Mouse (Mus musculus) forebrain, embryonic 11.5 days (tissue): ENCODE measurements around the gene Msh5. TPM values are rescaled to one million over a fixed set of nuclear protein-coding genes. Genes with fewer than 3 reads are reported as not detected.

Source experiments
- ATAC-seq: fragments of 200-750 bp; cut with Nextera tagmentation; replicated peaks from 2 replicates; pipeline ENCODE4 v1.8.0; 2017; ENCODE audit warnings: moderate TSS enrichment; ENCODE audit not compliant: low FRiP score
- DNase-seq: peaks from one replicate; pipeline ENCODE4 v3.0.0-alpha.2; 2017; ENCODE audit warnings: low spot score
- H3K27ac ChIP-seq: fragments of 300-500 bp; sonication (generic); 2 replicates; pipeline ENCODE4 v1.5.1; 2014; ENCODE audit warnings: low read depth, low read length
- H3K27me3 ChIP-seq: fragments of 300-500 bp; sonication (generic); 2 replicates; pipeline ENCODE4 v1.6.1; 2014; ENCODE audit warnings: mild to moderate bottlenecking, low read length, mixed read lengths; ENCODE audit not compliant: control insufficient read depth, insufficient read depth
- H3K36me3 ChIP-seq: fragments of 300-500 bp; sonication (generic); 2 replicates; pipeline ENCODE4 v1.6.1; 2014; ENCODE audit warnings: mild to moderate bottlenecking, low read length, moderate library complexity, mixed read lengths; ENCODE audit not compliant: control insufficient read depth, insufficient read depth
- H3K4me1 ChIP-seq: fragments of 300-500 bp; sonication (generic); replicated peaks from 2 replicates; pipeline ENCODE4 v1.6.1; 2014; ENCODE audit warnings: low read length, mixed read lengths; ENCODE audit not compliant: control insufficient read depth, insufficient read depth
- H3K4me2 ChIP-seq: fragments of 300-500 bp; sonication (generic); 2 replicates; pipeline ENCODE4 v1.6.1; 2014; ENCODE audit warnings: low read depth, mild to moderate bottlenecking, low read length, moderate library complexity, mixed read lengths; ENCODE audit not compliant: severe bottlenecking
- H3K4me3 ChIP-seq: fragments of 300-500 bp; sonication (generic); 2 replicates; pipeline ENCODE4 v1.5.1; 2014; ENCODE audit warnings: low read depth, low read length
- H3K9ac ChIP-seq: fragments of 300-500 bp; sonication (generic); 2 replicates; pipeline ENCODE4 v1.6.1; 2014; ENCODE audit warnings: low read length
- H3K9me3 ChIP-seq: fragments of 300-500 bp; sonication (generic); 2 replicates; pipeline ENCODE4 v1.6.1; 2016; ENCODE audit warnings: low read length, mixed read lengths; ENCODE audit not compliant: control insufficient read depth
- whole genome bisulfite sequencing: fragments of 180-500 bp; shearing (Covaris S2); extraction: QIAGEN DNeasy Blood & Tissue Kit; methylation state at CpG from one replicate; pipeline ENCODE4 v1.1.7; 2014; 5-methylcytosine and 5-hydroxymethylcytosine counted together
- polyA plus RNA-seq: library from polyadenylated mRNA; unstranded; fragments of >200 nt; fragmentation: Nextera tagmentation; extraction: Ambion mirVana; gene quantifications from 2 replicates; pipeline ENCODE4 v1.2.1, GENCODE M21; 2014

Gene Msh5
- polyA plus RNA-seq, 1 experiment from 2014 or later: 7.9 TPM

DNA sequence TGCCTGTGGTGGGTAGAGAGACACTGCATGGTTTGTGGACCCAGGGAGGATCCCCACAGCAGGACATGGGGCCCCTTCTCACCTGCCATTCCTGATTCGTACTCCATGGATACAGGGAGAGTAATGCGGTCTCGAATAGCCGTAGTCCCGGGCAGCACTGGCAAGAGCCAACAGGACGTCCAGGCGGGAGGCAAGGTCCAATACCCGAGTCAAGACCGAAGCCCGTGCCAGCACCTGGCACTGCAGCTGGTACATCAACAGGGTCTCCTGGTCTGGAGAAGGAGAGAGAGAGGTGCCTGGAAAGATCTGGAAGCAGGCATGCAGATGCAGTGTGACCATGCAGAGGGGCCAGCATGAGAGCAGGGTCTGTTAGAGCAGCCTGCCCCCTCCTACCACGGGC lies 15.3 kb downstream of the Msh5 start:
- Histone ChIP-seq H3K9me3 (no peaks in the 10 kb centered on the region), H3K36me3 (no peaks in the 10 kb centered on the region), H3K9ac (no peak overlapping the region), H3K27me3 (no peaks in the 10 kb centered on the region), H3K4me1 (peaks cover 13% of the 10 kb centered on the region), H3K4me3 (no peak overlapping the region), H3K27ac (no peak overlapping the region), H3K4me2 (no peak overlapping the region)
- ATAC-seq (no peak), DNase-seq (peak; percentile 46)
- WGBS: 95% methylated on average over 11 of the region's 11 CpGs

DNA sequence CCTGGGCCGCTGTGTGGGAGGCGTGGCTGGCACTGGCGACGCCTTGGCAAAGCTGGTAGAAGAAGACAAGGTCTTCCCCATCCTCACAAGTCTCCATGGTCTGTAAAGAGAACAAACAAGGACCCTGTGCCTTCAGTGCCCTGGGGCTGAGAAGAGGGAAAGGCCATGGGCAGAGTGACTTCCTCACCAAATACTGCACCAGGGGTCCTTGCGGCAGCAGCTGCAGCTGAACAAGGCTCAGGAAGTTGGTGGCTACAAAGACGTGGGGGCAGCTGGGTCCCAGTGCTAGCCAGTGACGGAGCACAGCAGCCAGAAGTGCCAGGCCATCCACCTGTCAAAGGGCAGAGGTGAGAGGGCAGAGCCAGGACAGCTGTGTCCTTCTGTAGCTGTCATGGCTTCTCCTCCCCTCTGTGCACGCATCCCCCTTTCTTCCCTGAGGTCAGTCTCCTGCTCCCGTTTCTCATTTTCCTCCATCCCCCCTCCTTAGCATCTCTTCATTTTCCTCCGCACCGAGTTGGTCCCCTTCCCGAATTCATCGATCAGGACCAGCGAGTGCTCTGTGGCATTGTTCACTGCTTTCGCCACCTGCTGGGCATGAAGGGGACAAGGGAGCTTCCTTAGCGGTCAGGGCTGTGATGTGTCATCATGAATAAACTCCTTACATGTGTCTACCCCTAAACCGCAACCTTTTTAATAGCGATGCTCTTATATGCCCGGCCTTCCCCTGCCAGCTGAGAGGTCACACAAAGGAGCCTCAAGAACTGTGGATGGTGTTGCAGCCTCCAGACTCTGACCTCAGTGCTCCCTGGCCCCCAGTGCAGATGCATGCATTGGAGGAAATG lies 16.6 kb downstream of the Msh5 start:
- Histone ChIP-seq H3K27ac (no peak overlapping the region), H3K4me2 (no peak overlapping the region), H3K9ac (peak overlapping the region; percentile 16; the same call in 1 of the 2 replicates), H3K4me3 (no peak overlapping the region), H3K27me3 (no peaks in the 10 kb centered on the region), H3K4me1 (peaks cover 13% of the 10 kb centered on the region), H3K9me3 (no peaks in the 10 kb centered on the region), H3K36me3 (no peaks in the 10 kb centered on the region)
- 33% methylated on average over 19 of the region's 19 CpGs for WGBS
- ATAC-seq: no peak
- DNase-seq: peak; percentile 52

DNA sequence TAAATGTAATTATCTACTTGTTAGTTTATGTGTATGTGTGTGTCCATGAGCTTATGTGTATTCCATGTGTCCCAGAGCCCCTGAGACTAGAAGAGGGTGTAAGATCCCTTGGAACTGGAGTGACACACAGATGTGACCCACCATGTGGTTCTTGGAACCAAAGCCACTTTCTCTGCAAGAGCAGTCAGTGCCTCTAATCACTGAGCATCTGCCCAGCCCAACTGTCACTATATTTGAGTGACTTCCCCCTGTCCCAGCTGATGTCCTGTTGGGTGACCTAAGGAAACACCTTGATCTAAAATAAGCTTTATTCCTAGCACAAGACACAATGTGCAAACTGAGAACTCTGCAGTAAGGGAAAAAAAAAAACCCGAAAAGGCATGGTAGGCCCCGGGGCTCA lies 18.2 kb downstream of the Msh5 start:
- 85% methylated on average over 2 of the region's 2 CpGs for WGBS
- Histone ChIP-seq H3K4me3 (no peak overlapping the region), H3K9me3 (no peaks in the 10 kb centered on the region), H3K9ac (no peak overlapping the region), H3K36me3 (no peaks in the 10 kb centered on the region), H3K27me3 (no peaks in the 10 kb centered on the region), H3K27ac (no peak overlapping the region), H3K4me2 (no peak overlapping the region), H3K4me1 (peaks cover 13% of the 10 kb centered on the region)
- DNase-seq: peak; percentile 38
- ATAC-seq: no peak

DNA sequence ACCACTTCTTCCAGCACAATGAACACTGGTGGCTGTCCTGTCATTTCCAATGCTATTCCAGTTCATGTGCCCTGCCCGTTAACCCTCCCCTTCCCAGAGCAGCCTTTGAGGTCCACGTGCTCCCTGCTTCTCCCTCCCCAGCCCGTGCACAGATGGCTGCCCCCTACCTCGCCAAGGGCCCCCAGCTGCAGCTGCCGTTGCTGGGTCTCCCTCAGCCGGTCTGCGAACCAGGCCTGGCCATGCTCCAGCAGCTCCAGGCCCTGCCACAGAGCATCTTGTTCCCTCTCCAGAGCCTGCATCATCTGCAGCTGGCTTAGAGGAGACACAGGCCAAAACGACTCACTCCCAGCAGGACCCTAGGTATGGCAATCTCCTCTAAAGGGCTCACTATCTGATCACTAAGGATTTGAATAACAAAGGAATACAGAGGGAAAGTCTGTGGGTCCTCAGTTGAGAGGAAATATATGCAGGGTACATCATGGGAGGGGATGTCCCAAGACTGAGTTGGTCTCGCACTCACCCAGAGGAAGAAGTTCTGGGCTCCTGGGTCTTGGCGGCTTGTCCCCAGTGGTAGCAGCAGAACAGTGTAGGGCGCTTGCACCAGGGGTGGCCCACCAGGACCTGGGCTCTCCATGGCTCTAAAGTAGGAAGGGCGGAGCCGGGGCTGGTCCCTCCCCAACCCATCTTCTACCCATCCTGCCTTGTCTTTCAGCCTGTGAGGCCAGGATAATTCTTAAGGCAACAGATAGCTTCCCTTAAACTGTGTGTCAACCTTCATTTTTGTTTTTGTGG lies 19.1 kb downstream of the Msh5 start, which contains the start of gene Sapcd1:
Gene Sapcd1 (minus strand): TSS at position 740 of the 792 bp plus-strand sequence.
- peaks cover 13% of the 10 kb centered on the region for H3K4me1 ChIP-seq
- no peak within 1 kb of the TSS for H3K4me3 ChIP-seq
- H3K36me3 ChIP-seq: no peaks in the 10 kb centered on the region; the same call in 1 of the 2 replicates
- peak within 1 kb of the TSS; percentile 53; the same call in 1 of the 2 replicates for H3K27ac ChIP-seq
- DNase-seq: peak; percentile 60
- 34% methylated on average over 13 of the region's 13 CpGs for WGBS
- no peaks in the 10 kb centered on the region for H3K27me3 ChIP-seq
- H3K9ac ChIP-seq: peak within 1 kb of the TSS; percentile 37
- no peaks in the 10 kb centered on the region for H3K9me3 ChIP-seq
- ATAC-seq: peak; percentile 60
- H3K4me2 ChIP-seq: peak within 1 kb of the TSS; percentile 11; the same call in 1 of the 2 replicates

DNA sequence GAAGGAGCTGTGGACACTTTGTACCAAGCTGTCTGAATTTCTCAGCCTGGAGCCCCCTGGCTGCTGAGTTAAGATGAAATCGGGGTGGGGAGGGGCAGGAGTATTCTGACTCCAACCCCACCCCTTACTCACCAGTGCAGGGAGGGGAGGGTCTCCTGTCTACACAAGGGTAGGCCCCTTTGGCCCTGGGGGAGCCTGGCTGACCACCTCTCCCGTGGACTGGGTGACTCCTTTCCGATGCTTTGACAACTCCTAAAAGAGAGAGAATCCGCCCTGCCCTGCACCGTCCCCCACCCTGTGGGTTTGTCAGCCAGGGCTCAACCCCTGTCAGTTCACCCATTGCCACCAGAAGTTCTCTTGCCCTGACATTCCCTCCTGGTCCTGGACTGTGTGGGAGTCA lies 20.3 kb downstream of the Msh5 start:
- Histone ChIP-seq H3K4me3 (no peak overlapping the region), H3K9ac (no peak overlapping the region), H3K4me1 (peaks cover 19% of the 10 kb centered on the region), H3K27me3 (no peaks in the 10 kb centered on the region), H3K9me3 (no peaks in the 10 kb centered on the region), H3K27ac (no peak overlapping the region), H3K36me3 (no peaks in the 10 kb centered on the region; the same call in 1 of the 2 replicates), H3K4me2 (no peak overlapping the region)
- ATAC-seq (no peak), DNase-seq (peak; percentile 51)
- 84% methylated on average over 5 of the region's 5 CpGs for WGBS

DNA sequence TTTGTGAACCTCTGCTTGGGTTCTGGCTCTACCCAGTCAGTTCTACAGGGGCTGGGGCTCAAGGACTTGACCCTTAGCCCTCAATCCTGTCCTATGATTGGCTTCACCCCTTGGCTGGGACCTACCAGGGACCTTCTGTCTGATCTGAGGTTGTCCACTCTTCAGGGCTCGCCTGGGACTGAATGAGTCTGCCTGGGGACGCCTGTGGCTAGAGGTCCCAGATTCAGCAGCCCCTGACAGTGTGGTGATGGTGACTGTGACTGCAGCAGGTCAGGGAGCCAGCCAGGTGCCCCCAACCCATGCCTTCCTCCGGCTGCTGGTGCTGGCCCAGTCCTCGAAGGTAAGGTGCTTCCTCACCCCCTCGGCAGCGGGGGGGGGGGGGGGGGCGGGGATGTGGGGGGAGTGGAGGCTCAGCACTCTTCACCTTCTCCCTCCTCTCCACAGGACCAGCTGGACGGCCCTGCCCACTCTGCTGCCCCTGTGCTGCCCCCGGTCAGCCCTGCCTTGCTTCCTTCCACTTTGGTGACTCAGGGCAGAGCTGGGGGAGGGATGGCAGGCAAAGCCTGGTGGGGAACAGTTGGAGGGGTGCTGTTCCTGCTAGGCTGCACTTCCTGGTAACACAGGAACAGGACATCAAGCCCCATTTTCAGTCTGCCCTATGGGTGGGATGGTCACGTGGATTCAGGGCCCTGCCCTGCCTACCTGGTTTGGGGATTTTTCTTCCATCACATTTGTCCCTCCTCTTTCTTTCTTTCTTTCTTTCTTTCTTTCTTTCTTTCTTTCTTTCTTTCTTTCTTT lies 21.7 kb downstream of the Msh5 start:
- Histone ChIP-seq H3K4me2 (no peak overlapping the region), H3K27ac (no peak overlapping the region), H3K36me3 (no peaks in the 10 kb centered on the region; the same call in 1 of the 2 replicates), H3K9ac (no peak overlapping the region), H3K9me3 (no peaks in the 10 kb centered on the region), H3K27me3 (no peaks in the 10 kb centered on the region), H3K4me3 (no peak overlapping the region), H3K4me1 (peaks cover 16% of the 10 kb centered on the region)
- DNase-seq (peak; percentile 48), ATAC-seq (no peak)
- 76% methylated on average over 8 of the region's 10 CpGs for WGBS

DNA sequence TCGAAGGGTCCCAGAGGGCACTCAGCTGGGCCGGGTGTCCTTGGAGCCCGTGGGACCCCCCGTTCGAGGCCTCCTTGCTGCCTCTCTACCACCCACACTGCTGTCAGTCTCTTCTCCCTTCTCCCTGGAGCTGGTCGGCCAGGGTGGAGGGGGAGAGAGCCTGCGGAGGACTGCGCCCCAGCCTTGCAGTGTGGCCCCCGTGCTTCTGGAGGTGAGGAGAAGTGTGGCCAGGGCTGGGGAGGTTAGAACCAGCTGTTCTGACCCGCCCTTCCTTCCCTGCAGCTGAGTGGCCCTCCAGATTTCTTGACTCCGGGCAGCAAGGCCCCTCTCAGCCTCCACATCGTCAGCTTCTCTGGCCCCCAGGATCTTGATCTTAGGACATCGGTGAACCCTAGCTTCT lies 22.3 kb downstream of the Msh5 start:
- H3K4me3 ChIP-seq: no peak overlapping the region
- DNase-seq: peak; percentile 40
- ATAC-seq: no peak
- H3K9ac ChIP-seq: no peak overlapping the region
- whole genome bisulfite sequencing: 78% methylated on average over 13 of the region's 13 CpGs
- H3K4me1 ChIP-seq: peaks cover 13% of the 10 kb centered on the region
- H3K36me3 ChIP-seq: no peaks in the 10 kb centered on the region; the same call in 1 of the 2 replicates
- H3K27ac ChIP-seq: no peak overlapping the region
- no peaks in the 10 kb centered on the region for H3K9me3 ChIP-seq
- no peak overlapping the region for H3K4me2 ChIP-seq
- no peaks in the 10 kb centered on the region for H3K27me3 ChIP-seq

DNA sequence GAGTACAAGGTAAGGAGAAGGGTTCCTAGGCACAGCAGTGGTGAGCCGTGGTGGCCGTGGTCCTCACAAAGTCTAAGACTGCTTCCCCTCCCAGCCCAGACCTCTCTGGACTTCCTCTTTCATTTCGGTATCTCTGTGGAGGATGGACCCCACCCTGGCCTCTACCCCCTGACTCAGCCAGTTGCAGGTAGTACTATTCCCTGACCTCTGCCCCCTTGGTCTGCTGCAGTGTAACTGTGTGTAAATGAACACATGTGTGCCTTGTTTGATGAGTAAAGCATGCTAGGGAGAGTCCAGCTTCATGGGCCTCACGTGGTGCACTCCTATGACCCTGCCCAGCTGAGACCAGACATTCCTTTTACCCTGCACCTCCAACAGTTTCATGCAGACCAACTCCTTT lies 22.8 kb downstream of the Msh5 start:
- H3K4me1 ChIP-seq: peaks cover 13% of the 10 kb centered on the region
- no peak for ATAC-seq
- H3K27me3 ChIP-seq: no peaks in the 10 kb centered on the region
- no peak overlapping the region for H3K4me2 ChIP-seq
- DNase-seq: peak; percentile 48
- H3K9ac ChIP-seq: no peak overlapping the region
- H3K9me3 ChIP-seq: no peaks in the 10 kb centered on the region
- WGBS: 83% methylated on average over 4 of the region's 4 CpGs
- no peaks in the 10 kb centered on the region; the same call in 1 of the 2 replicates for H3K36me3 ChIP-seq
- H3K27ac ChIP-seq: no peak overlapping the region
- no peak overlapping the region for H3K4me3 ChIP-seq
